Mouse (Mus musculus): ENCODE results near the gene Dnaaf2. TPM values are rescaled to one million over a fixed set of nuclear protein-coding genes. Genes with fewer than 3 reads are reported as not detected.

Gene Dnaaf2
- 1 to 10 TPM; 2.2 TPM for total RNA-seq (2021)
- long read RNA-seq, experiment 1, transcript Dnaaf2-201 (3 exons, 3,390 nt), result major isoform, 8 of 8 reads
- long read RNA-seq, experiment 1, partial matches to known transcripts, result 0 of 8 reads
- long read RNA-seq, experiment 1, other reads (novel, unspliced or antisense), result 0 of 8 reads
- long read RNA-seq, experiment 2, transcript Dnaaf2-201 (3 exons, 3,390 nt), result major isoform, 22 of 23 reads
- long read RNA-seq, experiment 2, partial matches to known transcripts, result 0 of 23 reads
- long read RNA-seq, experiment 2, other reads (novel, unspliced or antisense), result 1 of 23 reads

DNA sequence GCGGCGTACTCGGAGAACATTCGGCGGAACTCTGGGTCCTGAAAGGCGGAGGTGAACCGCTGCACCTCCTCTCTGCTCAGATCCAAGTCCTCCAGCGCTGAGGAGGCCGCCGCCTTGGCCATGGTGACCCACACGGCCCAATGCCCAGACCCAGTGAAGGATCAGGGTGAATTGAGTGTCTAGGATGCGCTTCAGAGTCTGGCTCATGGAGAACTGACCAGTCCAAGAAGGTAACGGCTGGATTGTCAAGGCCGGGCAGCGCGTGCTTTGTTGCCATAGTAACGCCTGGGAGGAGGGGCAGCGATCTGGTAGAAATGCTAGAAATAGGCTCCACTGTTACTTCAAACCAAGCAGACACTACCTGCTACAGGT lies at the start of gene Dnaaf2:
Dnaaf2 (minus strand) TSS at position 266 of the 372 bp plus-strand sequence.
- DNase-seq (ENCODE audit: low spot score in 2 of 2), result peak; percentile 61 to 69

DNA sequence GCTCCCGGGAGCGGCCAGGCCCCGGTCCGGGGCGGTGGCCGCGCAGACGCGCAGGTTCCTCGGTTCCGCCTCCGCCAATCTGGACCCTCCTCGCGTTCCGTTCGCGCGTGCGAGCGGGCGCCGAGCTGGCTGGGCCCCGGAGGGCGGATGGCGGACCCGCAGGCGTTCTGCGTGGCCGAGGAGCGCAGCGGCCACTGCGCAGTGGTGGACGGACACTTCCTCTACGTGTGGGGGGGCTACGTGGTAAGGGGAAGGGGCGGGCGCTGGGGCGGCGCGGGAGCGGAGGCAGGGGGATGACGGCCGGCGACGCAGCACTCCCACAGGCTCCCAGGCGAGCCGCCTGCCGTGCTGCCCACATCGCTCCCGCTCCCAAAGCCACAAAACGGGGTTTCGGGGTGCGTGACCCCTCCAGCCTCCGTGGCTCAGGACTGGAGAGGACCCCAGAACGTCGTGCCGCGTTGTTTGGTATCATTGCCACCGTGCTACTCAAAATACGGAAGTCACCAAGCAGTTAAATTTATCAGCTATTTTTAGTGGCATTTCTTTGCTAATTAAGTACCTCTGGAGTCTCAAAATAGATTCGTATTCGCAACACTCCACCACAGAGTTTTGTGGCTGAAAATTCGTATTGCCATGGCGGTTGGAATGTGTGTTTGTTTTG lies 43.7 kb upstream of the Dnaaf2 start:
- peak; percentile 69 to 71 for DNase-seq (ENCODE audit: low spot score in 2 of 2)

DNA sequence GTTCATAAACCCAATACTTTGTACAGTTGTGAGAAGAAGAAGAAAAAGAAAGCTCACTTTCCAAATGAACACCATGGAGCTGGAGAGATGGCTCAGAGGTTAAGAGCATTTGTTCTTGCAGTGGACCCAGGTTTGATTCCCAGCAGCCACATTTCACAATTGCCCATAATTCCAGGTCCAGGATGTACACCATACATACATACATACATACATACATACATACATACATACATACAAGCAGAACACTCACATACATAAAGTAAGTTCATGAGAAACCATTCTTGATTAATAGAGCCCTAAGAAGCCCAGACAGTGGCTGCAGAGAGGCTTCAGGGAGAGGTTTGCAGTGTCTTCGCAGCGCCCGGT lies 43.2 kb upstream of the Dnaaf2 start:
- DNase-seq (ENCODE audit: low spot score in 2 of 2), result no peak

DNA sequence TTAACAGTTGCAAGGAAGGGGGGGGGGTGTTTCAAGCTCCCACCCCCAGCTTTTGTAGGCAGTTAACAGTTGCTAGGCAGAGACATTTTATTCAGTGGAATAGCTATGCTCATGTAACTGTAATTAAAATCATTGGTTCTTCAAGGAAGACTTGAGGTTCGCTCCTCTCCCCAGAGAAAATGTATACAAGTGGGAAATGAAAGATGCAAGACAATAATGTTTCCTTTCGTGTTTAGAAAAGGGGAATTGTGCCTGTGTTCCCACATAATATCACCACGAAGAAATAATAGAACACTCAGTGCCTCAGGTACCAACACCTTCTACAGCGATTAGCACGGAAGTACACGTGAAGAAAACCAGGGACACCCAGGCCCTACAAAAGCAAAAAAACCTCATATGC lies 42.6 kb upstream of the Dnaaf2 start, which contains the start of gene Klhdc1:
Klhdc1 (plus strand) TSS at position 301 of the 400 bp plus-strand sequence.
- no peak for DNase-seq (ENCODE audit: low spot score in 2 of 2)

DNA sequence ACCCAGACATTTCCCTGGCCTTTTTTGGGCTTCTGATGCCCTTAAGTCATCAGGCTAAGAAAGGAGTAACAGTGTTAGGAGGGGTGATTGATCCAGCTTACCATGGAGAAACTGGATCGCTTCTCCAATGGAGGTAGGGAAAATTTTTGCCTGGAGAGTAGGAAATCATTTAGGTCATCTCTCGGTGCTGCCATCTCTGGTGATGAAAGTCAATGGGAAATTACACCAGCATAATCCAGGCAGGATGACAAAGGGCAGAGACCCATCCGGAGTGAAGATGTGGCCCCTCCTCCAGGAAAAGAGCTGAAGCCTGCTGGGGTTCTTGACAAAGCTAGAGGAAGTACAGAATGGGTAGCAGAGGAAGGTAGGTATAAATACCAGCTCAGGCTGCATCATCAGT lies 40.1 kb upstream of the Dnaaf2 start:
- DNase-seq (ENCODE audit: low spot score in 2 of 2), result no peak

DNA sequence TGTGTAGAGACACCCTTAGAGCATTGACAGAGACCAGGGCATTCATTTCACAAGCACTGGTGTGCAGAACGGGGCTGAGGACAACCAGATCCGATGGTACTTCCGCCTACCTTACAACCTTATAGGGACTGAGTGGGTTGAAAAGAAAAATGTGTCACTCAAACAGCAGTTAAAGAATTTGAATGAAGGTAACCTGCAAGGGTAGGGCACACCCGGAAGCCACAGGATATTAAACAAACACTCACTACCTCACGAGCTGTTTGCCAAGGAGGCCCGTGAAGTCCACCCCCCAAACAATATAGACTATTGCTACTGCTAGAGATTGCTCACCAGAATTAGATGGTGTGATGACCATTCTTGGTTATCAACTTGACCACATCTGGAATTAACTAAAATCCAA lies 37.6 kb upstream of the Dnaaf2 start:
- no peak for DNase-seq (ENCODE audit: low spot score in 2 of 2)

DNA sequence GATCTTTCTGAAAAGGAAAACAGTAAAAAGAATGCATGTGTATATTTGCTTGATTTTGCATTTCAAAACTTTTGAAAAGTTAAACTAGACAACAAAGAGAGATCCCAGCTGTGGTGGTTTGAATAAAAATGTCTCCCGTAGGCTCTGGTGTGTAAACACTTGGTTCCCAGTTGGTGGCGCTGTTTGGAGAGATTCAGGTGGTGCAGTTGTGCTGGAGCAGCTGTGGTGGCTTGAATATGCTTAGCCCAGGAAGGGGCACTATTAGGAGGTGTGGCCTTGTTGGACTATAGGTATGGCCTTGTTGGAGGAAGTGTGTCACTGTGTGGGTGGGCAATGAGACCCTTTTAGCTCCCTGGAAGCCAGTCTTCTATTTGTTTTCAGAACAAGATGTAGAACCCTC lies 31.0 kb upstream of the Dnaaf2 start:
- no peak for DNase-seq (ENCODE audit: low spot score in 2 of 2)

DNA sequence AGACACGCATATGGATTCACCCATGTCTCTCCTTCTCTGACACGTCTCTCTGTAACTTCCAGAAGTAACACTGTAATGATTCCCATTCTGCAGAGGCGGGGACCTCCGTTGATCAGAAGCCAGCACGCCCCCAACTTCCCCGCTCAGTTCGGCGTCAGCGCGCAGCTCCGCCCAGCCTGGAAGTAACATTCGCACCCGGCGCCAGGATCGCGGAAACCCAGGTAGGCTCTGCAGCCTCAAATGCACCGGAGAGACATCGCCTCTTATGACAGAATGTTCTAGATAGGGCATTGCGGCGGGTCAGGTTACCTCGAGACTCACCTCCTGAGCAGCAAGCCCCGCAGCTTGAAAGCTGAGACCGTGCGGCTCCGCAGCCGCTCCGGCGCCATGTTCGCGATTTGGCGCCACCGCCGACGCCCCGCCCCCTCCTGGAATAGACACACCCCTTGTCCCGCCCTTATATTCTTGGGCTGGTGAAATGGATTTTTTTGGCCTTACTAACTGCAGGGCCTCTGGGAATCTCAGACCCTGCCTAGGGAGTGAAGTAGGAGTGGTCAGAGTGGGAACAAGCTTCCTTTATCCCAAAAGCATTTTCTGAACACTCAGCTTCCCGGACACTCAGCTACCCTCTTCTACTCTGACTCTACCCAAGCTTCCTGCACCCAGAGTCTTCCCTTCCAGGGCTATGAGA lies 29.7 kb upstream of the Dnaaf2 start, which contains the start of gene Pole2:
Pole2 (minus strand) TSS at position 420 of the 691 bp plus-strand sequence.
- peak; percentile 81 to 87 for DNase-seq (ENCODE audit: low spot score in 2 of 2)

DNA sequence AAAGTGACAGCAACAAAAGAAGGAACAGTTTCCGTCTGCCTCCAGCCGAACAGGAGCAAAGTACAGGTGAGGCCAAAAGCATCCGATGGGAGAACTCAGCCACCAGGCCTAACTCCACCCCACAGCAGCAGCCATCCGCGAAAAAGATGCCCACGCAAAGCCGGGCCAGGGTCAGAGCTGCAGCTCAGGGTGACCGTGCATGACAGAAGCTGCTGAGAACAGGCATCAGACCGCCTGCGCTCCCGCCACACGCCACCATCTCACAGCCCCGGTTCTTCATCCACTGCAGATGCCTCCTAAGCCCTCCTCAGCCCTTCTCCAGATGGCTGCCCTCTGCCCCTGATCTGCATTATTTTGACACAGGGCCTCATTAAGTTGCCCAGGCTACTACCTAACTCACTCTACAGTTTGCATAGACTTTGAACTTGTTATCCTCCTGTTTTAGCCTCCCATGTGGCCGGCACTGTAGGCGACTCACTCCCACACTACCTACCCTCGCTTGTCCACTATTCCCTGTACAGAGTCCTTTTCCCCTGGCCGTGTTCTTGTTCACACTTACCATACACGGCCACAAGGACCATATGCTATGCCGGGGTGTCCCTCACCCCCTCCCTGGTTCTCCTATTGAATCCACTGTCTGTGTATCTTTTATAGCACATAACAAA lies 22.5 kb upstream of the Dnaaf2 start:
- DNase-seq (ENCODE audit: low spot score in 2 of 2), result no peak

DNA sequence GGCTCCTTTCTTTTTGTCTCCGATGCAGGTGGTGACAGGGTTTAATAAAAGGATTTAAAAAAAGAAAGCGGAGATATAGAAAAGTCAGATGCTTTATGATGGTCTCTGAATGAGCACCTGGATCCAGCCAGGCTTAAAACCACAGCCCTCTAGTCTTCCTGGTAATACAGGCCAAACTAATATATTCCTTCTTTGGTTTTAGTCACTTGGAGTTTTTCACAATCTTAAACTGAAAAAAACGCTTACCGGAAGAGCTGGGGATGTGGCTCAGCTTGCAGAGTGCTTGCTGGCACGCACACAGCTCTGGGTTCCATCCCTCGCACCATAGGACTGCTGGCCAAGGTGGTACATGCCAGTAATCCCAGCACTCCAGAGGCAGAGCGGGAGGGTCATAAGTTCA lies 18.4 kb upstream of the Dnaaf2 start:
- DNase-seq (ENCODE audit: low spot score in 2 of 2), result no peak

DNA sequence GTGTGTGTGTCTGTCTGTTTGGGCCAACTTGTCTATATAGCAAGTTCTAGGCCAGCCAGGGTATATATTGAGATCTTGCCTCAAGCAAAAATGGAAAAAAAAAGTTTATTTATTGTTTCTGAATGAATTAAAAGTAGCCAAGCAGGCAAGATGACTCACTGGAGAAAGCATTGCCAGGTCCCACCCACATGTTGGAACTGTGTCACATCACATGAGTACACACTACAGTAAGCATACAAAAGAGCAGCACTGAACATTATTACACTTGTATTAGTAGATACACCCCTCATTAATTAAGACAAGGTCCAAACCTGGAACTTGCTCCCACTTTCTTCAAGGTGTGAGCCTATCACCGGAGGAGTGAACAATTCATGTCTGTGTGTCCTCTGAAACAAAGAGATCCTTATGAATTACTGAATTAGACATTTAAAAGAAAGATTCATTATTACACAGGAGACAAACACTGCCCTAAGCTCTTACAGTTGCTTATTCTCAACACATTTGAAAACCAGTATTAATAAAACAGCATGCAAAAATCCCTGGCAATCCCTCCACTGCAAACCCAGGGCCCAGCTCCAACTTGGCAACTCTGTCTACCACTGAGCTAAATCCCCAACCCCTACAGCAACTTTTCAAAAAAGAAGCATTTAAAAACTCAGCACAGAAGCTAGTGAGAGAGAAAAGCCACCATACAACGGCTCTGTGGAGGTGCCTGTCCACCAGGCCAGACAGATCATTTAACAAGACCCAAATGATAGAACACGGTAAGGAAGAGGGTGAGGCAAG lies 17.0 kb upstream of the Dnaaf2 start:
- DNase-seq (ENCODE audit: low spot score in 2 of 2), result peak; percentile 64 to 77

DNA sequence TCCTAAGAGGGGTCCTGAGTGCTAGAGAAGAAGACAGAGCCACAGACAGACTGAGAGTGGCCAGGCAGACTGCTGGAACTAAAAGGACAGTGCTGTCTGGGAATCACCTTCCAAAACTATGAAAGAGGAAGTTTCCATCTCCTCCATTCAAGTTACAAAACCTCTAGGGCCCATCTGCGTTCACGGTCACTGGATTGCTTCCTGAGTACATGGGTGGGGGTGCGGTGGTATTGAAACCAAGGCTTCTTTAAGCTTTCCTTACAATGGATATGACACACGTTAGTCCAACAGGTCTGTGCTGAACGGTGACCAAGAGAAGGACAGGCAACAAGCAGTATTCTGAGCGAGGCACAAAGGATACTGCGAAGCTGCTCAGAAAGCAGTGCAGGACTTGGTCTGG lies 16.2 kb upstream of the Dnaaf2 start:
- DNase-seq (ENCODE audit: low spot score in 2 of 2), result no peak

DNA sequence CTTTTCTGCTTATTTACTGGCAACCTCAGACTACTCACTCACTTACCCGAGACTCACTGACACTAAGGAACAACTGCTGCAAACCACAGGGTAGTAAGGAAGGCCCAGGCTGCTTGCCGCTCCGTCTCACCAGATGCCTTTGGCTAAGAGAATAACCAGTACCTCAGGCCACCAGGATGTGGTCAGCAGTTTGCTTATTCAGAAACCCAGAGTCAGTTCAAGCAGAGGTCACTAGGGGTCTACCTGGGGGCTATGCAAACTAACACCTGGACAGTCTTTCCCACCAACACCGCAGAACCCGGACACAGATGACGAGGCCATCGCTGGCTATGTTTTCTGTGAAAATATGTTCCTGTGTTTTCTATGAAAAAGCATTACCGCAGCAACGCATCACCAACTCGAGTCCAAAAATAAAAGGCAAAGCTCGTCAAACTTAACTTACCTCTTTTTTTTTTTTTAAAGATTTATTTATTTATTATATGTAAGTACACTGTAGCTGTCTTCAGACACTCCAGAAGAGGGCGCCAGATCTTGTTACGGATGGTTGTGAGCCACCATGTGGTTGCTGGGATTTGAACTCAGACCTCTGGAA lies 15.1 kb upstream of the Dnaaf2 start:
- DNase-seq (ENCODE audit: low spot score in 2 of 2), result no peak

DNA sequence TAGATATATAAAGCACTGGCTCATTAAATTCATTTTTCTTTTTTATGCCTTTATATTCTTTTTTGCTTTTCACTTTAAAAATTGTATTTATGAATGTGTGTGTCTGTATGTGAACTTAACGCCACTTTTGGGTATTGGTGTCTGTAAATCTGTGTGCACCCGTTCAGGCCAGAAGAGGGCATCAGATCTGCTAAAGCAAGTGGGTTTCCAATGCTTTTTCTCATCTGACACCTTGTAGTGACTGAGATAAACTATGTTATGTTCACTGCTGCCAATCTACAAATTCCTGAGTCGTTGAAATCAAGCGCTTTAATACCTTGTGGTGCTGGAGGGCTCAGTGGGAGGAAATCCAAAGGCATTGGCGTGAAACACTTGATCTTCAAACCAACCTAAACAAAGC lies 12.8 kb upstream of the Dnaaf2 start:
- DNase-seq (ENCODE audit: low spot score in 2 of 2), result peak in 1 of 2 experiments; percentile 26

DNA sequence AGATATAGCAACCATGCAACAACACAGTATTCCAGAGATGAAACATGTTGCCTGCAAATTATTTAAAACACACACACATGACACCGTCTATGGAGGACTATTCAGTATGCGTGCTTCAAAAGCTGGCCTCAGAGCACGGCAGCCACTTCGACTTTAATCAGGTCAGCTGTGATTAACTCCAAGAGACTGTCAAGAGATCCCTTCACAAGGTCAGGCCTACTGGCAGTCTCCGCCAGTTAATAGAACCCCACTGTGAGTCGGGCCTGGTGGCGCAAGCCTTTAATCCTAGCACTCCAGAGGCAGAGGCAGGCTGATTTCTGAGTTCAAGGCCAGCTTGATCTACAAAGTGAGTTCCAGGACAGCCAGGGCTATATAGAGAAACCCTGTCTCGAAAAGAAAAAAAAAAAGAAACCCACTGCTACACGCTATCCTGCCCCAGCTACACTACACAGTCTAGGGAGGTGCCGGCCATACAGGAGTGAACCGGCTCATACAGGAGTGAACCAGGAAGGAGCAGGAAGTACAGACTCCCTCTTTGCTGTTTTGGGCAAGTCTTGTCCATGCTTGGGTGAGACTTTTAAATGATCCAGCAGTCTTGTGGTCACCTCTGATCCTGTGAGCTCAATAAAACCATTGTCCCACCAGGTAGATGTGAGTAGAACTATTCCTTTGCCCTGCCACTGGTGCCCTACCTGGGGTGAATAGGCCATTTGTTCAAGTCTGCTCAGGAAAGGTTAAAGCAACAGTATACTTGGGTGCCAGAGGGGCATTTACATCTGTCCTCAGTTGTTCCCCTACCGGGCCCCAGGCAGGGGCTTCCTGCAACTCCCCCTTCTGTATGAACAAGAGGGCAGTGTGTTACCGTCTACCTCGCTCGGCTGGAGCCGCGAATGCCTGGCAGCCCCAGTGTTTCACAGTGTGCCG lies 12.1 kb upstream of the Dnaaf2 start:
- DNase-seq (ENCODE audit: low spot score in 2 of 2), result no peak

DNA sequence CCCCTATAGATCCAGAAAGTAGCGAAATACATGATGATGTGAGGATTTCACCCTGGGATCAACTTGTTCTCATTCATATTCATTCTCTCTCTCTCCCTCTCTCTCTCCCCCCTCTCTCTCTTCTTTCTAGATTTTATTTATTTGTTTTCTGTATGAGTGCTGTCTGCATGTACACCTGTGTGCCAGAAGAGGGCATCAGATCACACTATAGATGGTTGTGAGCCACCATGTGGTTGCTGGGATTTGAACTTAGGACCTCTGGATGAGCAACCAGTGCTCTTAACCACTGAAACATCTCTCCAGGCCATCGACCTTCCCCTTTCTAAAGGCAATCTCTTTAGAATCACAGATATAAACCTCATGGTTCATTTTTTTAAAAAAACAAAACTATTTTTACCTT lies 10.3 kb upstream of the Dnaaf2 start:
- DNase-seq (ENCODE audit: low spot score in 2 of 2), result no peak

DNA sequence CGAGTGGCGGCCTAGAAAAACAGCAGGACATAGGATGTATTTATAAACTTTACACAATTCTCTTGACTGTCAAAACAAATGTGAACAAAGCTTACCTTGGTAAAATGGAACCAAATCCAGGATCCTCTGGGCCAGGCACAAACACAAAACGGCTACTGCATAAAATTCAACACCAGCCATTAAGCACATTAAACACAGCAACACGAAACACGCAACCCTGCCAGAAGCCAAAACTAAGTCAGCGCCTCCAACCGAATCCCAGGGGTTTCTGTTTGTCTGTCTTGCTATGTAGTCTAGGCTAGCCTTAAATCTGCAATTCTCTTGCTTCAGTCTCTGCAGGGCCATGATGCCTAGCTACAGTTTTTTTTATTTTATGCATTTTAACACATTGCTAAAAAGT lies 9.7 kb upstream of the Dnaaf2 start:
- no peak for DNase-seq (ENCODE audit: low spot score in 2 of 2)

DNA sequence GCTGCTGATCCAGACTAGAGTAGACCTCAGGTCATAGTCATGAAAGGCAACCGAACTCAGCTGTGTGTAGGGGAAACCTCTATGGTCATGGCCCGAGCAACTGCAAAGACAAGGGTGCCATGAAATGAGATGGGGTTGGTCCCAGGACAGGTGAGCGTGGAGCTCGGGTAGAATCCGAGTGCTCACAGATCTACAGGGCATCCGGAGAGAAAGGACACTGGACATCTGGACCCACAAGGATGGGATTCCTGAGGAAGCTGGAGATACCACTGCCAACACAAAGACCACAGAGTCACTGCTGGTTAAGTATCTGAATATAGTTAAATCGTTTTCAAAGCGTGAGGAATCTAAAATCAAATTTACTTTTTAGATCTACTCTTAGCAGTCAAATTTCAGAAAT lies 9.2 kb upstream of the Dnaaf2 start:
- DNase-seq (ENCODE audit: low spot score in 2 of 2), result no peak

DNA sequence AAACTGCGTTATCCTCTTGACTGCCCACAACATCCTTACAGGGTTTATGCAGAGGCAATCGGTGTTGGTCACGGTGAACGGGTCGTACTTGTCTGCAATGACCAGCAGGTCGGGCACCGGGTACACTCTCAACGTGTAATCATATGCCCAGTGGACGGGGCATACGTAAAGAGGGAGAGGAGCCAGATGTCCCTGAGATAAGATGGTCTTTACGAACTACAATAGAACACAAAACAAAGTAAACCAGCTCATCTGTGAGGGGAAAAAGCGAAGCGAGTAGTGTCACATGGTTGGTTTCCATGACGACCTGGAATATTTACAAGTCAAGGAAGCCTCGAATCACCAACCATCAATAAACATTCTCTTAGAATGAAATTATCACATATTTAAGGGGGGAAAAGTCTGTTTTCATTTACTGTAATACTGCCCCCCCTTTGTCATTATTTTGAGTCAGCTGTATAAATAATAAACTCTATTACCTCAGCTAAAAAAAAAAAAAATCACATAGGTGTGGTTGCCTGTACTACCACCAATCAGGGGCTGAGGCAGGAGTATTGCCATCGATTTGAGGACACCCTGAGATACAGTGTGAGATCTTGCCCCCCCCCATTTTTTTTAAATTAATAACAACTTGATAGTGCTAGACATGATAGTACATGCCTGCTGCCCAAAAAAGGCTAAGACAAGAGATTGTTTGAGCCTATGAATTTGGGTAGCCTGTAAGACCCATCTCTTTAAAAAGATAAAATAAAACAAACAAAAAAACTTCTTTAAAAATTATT lies 6.0 kb upstream of the Dnaaf2 start, which contains the start of gene Gm49384:
Gm49384 (minus strand) TSS at position 216 of the 782 bp plus-strand sequence.
- peak in 1 of 2 experiments; percentile 40 for DNase-seq (ENCODE audit: low spot score in 2 of 2)
